Comparison of ENCODE assay signal across 29 mouse cellular contexts in the genomic region with DNA sequence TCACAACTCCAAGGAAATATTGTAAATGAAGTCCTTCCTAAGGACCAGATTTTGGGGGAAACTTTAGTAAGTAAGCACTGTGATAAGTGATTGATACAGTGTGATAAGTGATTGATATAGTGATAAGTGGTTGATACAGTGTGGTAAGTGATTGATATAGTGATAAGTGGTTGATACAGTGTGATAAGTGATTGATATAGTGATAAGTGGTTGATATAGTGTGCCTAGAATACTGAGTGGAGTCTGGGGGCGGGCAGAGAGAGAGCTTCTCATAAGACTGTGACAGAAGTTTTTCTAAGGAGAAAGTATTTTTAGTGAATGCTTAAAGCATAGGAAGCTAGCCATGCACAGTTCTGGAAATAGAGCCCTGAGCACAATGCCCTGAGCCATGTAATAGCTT.
"Had no signal": no experiment of that assay in that cellular context is flagged by ENCODE, and none has a peak within 500 bp of the region (broad histone marks: within the 10 kb centered on the region; RNA-seq: fewer than 3 reads in every experiment).

No protein-coding gene starts in this region.

- H3K4me1 ChIP-seq: limb, embryonic 10.5 days; limb, embryonic 12.5 days; limb, embryonic 13.5 days; limb, embryonic 15.5 days; liver, embryonic 12.5 days; liver, embryonic 13.5 days; liver, embryonic 15.5 days; megakaryocyte, embryonic 14.5 days; midbrain, embryonic 10.5 days; midbrain, embryonic 12.5 days; midbrain, embryonic 13.5 days; midbrain, embryonic 15.5 days had no signal

- H3K36me3 ChIP-seq: limb, embryonic 10.5 days; limb, embryonic 12.5 days; limb, embryonic 13.5 days; limb, embryonic 15.5 days; liver, embryonic 12.5 days; liver, embryonic 13.5 days; liver, embryonic 15.5 days; midbrain, embryonic 10.5 days; midbrain, embryonic 12.5 days; midbrain, embryonic 13.5 days; midbrain, embryonic 15.5 days had no signal

- DNase-seq: layer of hippocampus, postnatal 36 days; left cerebral cortex, postnatal 4 days; liver; liver, embryonic 13.5 days; liver, postnatal 0 days; lung, postnatal 10 days; lung, postnatal 14 days; lung, postnatal 36 days; lung, postnatal 4 days; midbrain, embryonic 14.5 days had no signal

- ATAC-seq: liver, embryonic 12.5 days; liver, postnatal 0 days; lung, postnatal 0 days; midbrain, embryonic 13.5 days; midbrain, embryonic 15.5 days; midbrain, embryonic 16.5 days had no signal

- H3K27ac ChIP-seq: left cerebral cortex, adult 2 months; limb, embryonic 10.5 days; limb, embryonic 12.5 days; limb, embryonic 13.5 days; limb, embryonic 15.5 days; liver, embryonic 12.5 days; liver, embryonic 13.5 days; liver, embryonic 14.5 days; liver, embryonic 15.5 days; macrophage; midbrain, embryonic 10.5 days; midbrain, embryonic 12.5 days; midbrain, embryonic 13.5 days; midbrain, embryonic 15.5 days had no signal

- H3K9me3 ChIP-seq: limb, embryonic 10.5 days; limb, embryonic 12.5 days; limb, embryonic 13.5 days; limb, embryonic 15.5 days; liver, embryonic 12.5 days; liver, embryonic 13.5 days; midbrain, embryonic 10.5 days; midbrain, embryonic 12.5 days; midbrain, embryonic 13.5 days; midbrain, embryonic 15.5 days had no signal

- H3K27me3 ChIP-seq: limb, embryonic 12.5 days; limb, embryonic 13.5 days; limb, embryonic 15.5 days; liver, embryonic 12.5 days; liver, embryonic 13.5 days; liver, embryonic 15.5 days; megakaryocyte, embryonic 14.5 days; midbrain, embryonic 12.5 days; midbrain, embryonic 13.5 days; midbrain, embryonic 15.5 days had no signal

- H3K9ac ChIP-seq: limb, embryonic 12.5 days; limb, embryonic 13.5 days; limb, embryonic 15.5 days; liver, embryonic 12.5 days; liver, embryonic 13.5 days; liver, embryonic 14.5 days; liver, embryonic 15.5 days; liver, postnatal 0 days; midbrain, embryonic 12.5 days; midbrain, embryonic 13.5 days; midbrain, embryonic 15.5 days had no signal

- H3K4me2 ChIP-seq: limb, embryonic 12.5 days; limb, embryonic 13.5 days; limb, embryonic 15.5 days; liver, embryonic 11.5 days; liver, embryonic 12.5 days; liver, embryonic 13.5 days; liver, embryonic 15.5 days; midbrain, embryonic 11.5 days; midbrain, embryonic 12.5 days; midbrain, embryonic 13.5 days; midbrain, embryonic 15.5 days had no signal

- H3K4me3 ChIP-seq: left cerebral cortex, adult 2 months; limb, embryonic 10.5 days; limb, embryonic 12.5 days; limb, embryonic 13.5 days; limb, embryonic 15.5 days; liver, embryonic 12.5 days; liver, embryonic 13.5 days; liver, embryonic 15.5 days; megakaryocyte, embryonic 14.5 days; midbrain, embryonic 10.5 days; midbrain, embryonic 12.5 days; midbrain, embryonic 13.5 days; midbrain, embryonic 15.5 days; myocyte had no signal
